Mouse (Mus musculus) right cerebral cortex, postnatal 4 days (tissue): ENCODE measurements around the gene Cep295.
A peak's percentile ranks its signal among the peaks of the same experiment; 100 is the strongest.
"Not testable (repeated sequence)": the region's sequence is repeated elsewhere in the genome, so short reads cannot be mapped to it uniquely, and the experiment has no call there.

Source experiments
- DNase-seq: peaks from one replicate; pipeline ENCODE4 v3.0.0-alpha.2; 2022

Gene Cep295

DNA sequence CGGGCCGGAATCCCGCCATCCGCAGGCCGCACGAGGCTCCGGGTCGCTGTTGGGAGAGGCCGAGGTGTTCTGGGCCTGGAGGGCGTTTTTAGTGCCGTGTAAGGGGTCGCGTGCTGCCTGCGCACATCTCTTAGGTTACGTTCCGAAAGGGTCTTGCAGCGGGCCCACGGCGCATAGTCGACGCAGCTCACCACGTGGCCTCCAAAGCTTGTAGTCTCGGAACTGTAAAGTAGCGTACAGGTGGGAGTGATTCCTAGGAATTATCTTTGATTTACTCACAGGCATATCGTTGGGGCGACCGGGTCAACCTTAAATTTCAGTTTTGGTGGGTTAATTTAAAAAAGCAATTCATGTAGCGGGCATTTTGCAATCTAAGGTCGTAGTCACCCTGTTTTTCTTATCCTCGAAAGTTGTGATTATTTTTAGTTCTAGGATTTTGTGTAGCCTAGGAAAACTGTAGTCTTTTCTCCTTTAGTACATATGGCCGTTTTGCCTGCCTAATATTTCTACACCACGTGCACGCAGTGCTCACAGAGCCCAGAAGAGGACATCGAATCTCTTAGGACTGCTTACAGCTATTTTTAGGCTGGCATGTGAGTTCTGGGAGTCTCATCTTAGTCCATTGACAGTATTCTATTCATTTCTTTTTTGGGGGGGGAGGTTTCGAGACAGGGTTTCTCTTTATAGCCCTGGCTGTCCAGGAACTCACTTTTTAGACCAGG lies 51.0 kb downstream of the Cep295 start, which contains the start of gene 4931406C07Rik:
Gene 4931406C07Rik, minus strand, starts transcription at position 51 of the 722 bp plus-strand sequence.
- peak; percentile 59 for DNase-seq

- peak; percentile 95 for DNase-seq
Observed at GRCm38 (mm10) chr9:15305503-15306397, 51.8 kb downstream of the Cep295 start, which contains the start of gene Taf1d. TSS of gene Taf1d (plus strand) at chr9:15306214.

DNA sequence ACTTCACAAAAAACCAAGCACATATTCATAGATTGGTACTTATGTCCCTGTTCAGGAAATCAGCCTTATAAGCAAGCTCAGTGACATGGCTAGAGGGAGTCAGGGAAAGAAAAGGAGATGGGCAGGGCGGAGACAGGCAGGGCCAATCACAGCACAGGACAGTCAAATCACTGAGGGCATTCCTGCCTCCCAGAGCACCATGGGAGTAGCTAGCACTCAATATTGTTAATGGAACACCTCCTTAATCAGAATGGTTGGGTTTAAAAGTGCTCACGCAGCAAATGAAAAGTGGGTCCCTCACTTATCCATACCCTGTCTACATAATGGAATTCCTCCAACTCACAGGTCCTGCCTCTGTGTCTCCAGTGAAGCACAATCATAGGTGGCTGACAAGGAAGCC lies 54.7 kb downstream of the Cep295 start:
- DNase-seq, result no peak

- DNase-seq, result not testable (repeated sequence)
Observed at GRCm38 (mm10) chr9:15302006-15302405, 55.6 kb downstream of the Cep295 start.

- DNase-seq, result no peak
Observed at GRCm38 (mm10) chr9:15301399-15301798, 56.2 kb downstream of the Cep295 start.

DNA sequence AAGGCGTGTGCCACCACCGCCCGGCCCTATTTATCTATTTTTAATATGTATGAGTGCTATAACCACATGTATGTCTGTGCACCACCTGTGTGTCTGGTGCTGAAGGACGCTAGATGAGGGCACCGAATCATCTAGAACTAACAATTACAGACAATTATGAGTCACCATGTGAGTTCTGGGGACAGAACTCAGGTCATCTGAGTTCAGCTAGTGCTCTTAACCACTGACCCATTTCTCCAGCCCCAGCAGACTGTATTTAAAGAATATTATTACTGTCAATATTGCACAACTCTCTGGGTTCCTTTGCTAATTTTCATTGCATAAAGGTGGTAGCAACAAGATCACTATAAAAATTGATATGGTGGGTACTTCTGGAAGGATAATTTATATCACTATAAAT lies 57.5 kb downstream of the Cep295 start:
- no peak for DNase-seq

DNA sequence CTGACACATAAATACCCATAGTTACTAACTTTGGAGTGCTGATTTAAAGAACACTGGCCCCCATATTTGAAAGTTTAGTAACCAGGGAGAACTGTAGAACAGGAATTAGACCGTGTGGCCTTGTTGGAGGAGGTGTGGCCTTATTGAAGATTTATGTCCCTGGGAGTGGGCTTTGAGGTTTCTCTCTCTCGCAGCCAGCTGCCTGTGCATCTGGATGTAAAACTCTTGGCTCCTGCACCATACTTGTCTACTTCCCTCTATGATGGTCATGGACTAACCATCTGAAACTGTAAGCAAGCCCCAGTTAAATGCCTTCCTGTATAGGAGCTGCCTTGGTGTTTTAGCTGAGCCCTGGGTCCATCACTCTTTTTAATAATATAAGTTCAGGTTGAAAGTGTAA lies 59.1 kb downstream of the Cep295 start:
- no peak for DNase-seq

- DNase-seq, result no peak
Observed at GRCm38 (mm10) chr9:15297112-15297511, 60.5 kb downstream of the Cep295 start.

DNA sequence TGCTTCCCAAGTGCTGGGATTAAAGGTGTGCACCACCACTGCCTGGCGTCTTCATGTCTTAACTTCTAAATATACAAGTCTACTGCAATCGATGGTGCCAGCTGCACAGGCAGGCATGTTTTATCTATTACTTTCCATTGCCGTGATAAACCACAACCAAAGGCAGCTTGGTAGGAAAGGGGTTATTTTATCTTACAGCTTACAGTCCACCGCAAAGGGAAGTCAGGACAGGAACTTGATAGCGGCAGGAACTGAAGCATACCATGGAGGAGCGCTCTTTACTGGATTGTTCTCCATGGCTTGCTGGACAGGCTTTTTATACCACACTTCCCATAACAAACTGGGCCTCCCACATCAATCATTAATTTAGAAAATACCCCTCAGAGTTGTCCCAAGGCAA lies 68.3 kb downstream of the Cep295 start:
- DNase-seq, result no peak

- no peak for DNase-seq
Observed at GRCm38 (mm10) chr9:15288402-15288801, 69.2 kb downstream of the Cep295 start.

DNA sequence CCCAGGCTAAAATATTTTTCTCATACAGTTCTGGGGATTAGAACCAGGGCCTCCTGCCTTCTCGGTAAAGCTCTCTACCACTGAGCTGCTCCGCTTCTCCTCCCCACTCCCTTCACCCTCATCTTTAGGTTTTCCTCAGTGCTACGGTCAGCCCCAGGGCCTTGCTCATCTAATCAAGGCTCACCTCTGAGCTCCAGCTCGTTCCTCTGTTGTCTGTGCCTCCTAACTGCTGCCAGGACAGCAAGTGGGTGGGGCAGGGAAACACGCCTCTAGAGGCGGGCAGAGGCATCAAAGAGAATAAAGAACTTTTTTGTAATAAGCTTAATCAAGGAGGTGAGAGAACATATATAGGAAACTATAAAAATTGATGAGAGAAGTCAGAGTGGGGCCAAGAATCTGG lies 69.7 kb downstream of the Cep295 start:
- DNase-seq, result no peak

DNA sequence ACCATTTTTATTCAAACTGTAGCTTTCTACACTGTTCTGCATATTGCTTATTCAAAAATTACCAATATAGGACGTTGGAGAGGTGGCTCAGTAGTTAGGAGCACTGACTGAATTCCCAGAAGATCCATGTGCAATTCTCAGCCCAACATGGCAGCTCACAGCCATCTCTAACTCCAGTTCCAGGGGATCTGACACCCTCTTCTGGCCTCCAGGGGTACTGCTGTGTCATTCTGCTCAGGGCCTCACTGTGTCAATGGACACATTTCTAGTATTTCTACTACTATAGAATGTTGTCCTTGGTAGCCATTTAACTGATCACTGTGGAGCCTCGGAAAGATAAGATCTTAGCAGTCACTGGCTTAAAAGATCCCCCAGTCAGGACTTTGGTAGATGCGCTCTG lies 72.1 kb downstream of the Cep295 start:
- no peak for DNase-seq

DNA sequence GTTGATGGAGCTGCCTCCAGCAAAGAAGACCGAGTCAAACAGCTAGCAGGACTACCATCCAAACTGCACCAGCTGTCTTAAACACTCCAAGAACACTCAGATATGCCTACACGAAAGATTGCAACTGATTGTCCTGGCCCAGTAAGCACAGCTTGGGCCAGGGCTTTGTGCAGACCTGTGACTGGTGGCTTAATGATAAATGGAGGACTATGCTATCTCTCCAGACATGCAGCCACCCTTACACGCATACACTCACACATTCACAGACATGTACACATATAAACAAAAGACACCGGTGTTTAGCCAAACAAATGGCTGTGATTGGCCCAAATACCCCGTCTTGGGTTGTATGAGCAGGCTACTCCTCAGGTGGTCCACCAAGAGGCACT lies 77.1 kb downstream of the Cep295 start:
- no peak for DNase-seq

DNA sequence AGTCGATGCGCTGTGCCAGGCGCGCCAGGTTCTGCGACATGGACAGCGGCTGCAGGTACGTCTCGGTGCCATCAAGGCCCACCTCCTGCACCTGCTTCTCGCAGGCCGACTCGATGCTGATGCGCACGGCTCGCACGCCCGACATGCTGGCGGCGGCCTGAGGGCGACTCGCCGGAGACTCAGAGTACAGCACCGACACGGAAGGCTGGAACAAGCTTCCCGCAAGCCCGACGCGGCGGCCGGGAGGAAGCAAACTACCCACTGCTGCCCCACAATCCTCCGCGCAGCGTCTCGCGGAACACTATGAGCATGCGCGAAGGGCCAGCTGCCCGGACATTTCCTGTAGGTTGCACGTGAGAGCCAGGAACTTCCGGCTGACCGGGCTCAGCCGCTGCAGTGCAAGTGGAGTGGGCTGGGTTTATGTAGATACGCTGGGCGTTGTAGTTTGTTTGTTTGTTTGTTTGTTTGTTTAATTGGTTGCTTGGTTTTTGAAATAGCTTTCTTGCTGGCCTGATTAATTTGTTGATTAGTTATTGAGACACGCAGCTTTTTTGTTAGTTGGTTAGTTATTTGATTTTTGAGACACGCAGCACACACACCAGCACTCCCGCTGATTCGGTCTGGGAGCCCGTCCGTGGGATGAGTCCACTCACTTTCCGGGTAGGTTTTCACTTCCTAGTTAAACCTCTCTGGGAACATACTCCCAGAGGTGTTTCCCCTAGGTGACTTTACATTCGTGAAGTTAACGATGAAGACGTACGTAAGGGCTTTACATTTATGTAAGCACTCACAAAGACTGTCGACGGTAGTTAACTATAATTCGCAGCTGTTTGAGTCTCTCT lies 77.7 kb downstream of the Cep295 start, which contains the start of gene Med17:
Gene Med17, minus strand, starts transcription at position 283 of the 842 bp plus-strand sequence.
- DNase-seq, result peak; percentile 89

GRCm38 (mm10) chr9:15279139-15279648 lies 78.4 kb downstream of the Cep295 start:
- DNase-seq, result no peak

- DNase-seq, result no peak
Observed at GRCm38 (mm10) chr9:15278343-15278742, 79.2 kb downstream of the Cep295 start.

- no peak for DNase-seq
Observed at GRCm38 (mm10) chr9:15276855-15277254, 80.7 kb downstream of the Cep295 start.

- DNase-seq, result no peak
Observed at GRCm38 (mm10) chr9:15273981-15274380, 83.6 kb downstream of the Cep295 start.
